In genomic region chr3:108174672-108175531, GRCm38 (mm10) we compare ENCODE assay signal across 8 mouse cellular contexts. TPM values are rescaled to one million over a fixed set of nuclear protein-coding genes. Genes with fewer than 3 reads are reported as not detected.
DNase-seq lines count a peak whose midpoint lies in the region; ATAC-seq and TF ChIP-seq lines count a peak whose summit lies in the region.

No protein-coding gene starts in this region.

- peak; percentile 94 for ATAC-seq in forebrain, postnatal 0 days
- peak; percentile 89 for ATAC-seq in hindbrain, embryonic 13.5 days (ENCODE audit: low FRiP score)
- ATAC-seq in granulocyte monocyte progenitor cell, adult 5-6 weeks (replicated peaks; ENCODE audit: poor library complexity, severe bottlenecking), result no peak

- peak overlapping the region; percentile 83 for H3K27ac ChIP-seq in forebrain, postnatal 0 days (ENCODE audit: low read depth, low read length)
- peak overlapping the region; percentile 90 for H3K27ac ChIP-seq in hindbrain, embryonic 13.5 days
- H3K27ac ChIP-seq in left cerebral cortex, adult 2 months, result peak overlapping the region; percentile 78
- H3K27ac ChIP-seq in olfactory bulb, adult 2 months (ENCODE audit: insufficient read depth, low read depth, low read length), result peak overlapping the region; percentile 93

- no peaks in the 10 kb centered on the region for H3K27me3 ChIP-seq in forebrain, postnatal 0 days (ENCODE audit: insufficient read depth, low read length)
- H3K27me3 ChIP-seq in hindbrain, embryonic 13.5 days, result no peaks in the 10 kb centered on the region

- H3K4me2 ChIP-seq in forebrain, postnatal 0 days (ENCODE audit: low read depth), result peak overlapping the region; percentile 42
- peak overlapping the region; percentile 32 for H3K4me2 ChIP-seq in hindbrain, embryonic 13.5 days

- DNase-seq in NIH3T3 (ENCODE audit: low read depth), result peak; percentile 76
- peak; percentile 58 for DNase-seq in adrenal gland, postnatal 25 days
- peak; percentile 91 for DNase-seq in forebrain, postnatal 0 days
- DNase-seq in left cerebral cortex, adult 2 months (ENCODE audit: extremely low spot score in 1 of 2, low spot score in 2 of 2), result peak; percentile 69 to 73
- no peak for DNase-seq in thymus, postnatal 10 days (ENCODE audit: low spot score in 2 of 2)

- peak overlapping the region; percentile 51 for H3K9ac ChIP-seq in forebrain, postnatal 0 days
- H3K9ac ChIP-seq in hindbrain, embryonic 13.5 days, result peak overlapping the region; percentile 56

- H3K9me3 ChIP-seq in forebrain, postnatal 0 days (ENCODE audit: low read length), result no peaks in the 10 kb centered on the region
- H3K9me3 ChIP-seq in hindbrain, embryonic 13.5 days, result no peaks in the 10 kb centered on the region

- no peaks in the 10 kb centered on the region for H3K36me3 ChIP-seq in forebrain, postnatal 0 days (ENCODE audit: insufficient read depth)
- no peaks in the 10 kb centered on the region for H3K36me3 ChIP-seq in hindbrain, embryonic 13.5 days

- H3K4me1 ChIP-seq in forebrain, postnatal 0 days (ENCODE audit: insufficient read depth), result peaks cover 8% of the 10 kb centered on the region; the same call in 1 of the 2 replicates
- peaks cover 22% of the 10 kb centered on the region for H3K4me1 ChIP-seq in hindbrain, embryonic 13.5 days (replicated peaks)
- H3K4me1 ChIP-seq in olfactory bulb, adult 2 months (ENCODE audit: control insufficient read depth, insufficient read depth, low read length), result peaks cover 26% of the 10 kb centered on the region

- 8% methylated on average over 14 of the region's 14 CpGs for WGBS in forebrain, postnatal 0 days
- WGBS in hindbrain, embryonic 13.5 days, result 18% methylated on average over 14 of the region's 14 CpGs
- WGBS in olfactory bulb, adult 2 months, result 7% methylated on average over 14 of the region's 14 CpGs

- 0 out of 2 replicates have a peak overlapping the region, but pooled peaks have one; percentile 11 for H3K4me3 ChIP-seq in forebrain, postnatal 0 days (ENCODE audit: low read depth, low read length)
- no peak overlapping the region for H3K4me3 ChIP-seq in hindbrain, embryonic 13.5 days
- no peak overlapping the region for H3K4me3 ChIP-seq in left cerebral cortex, adult 2 months
- 0 out of 2 replicates have a peak overlapping the region, but pooled peaks have one; percentile 9 for H3K4me3 ChIP-seq in olfactory bulb, adult 2 months (ENCODE audit: insufficient read depth, low read depth, low read length)

- no peak for TF ChIP-seq POLR2A in olfactory bulb, adult 2 months (IDR thresholded peaks at IDR 0.05; ENCODE audit: insufficient read depth, low read depth, low read length)

- TF ChIP-seq CTCF in forebrain, postnatal 0 days (IDR thresholded peaks at IDR 0.05; ENCODE audit: low read depth), result no peak
- no peak for TF ChIP-seq CTCF in left cerebral cortex, adult 2 months (IDR thresholded peaks at IDR 0.05)
- no peak for TF ChIP-seq CTCF in olfactory bulb, adult 2 months (IDR thresholded peaks at IDR 0.05; ENCODE audit: insufficient read depth, low read depth, low read length)

- intact Hi-C loops in left cerebral cortex, adult 2 months (cut with DNase I), result no loop called here

RNA-seq across cellular contexts. Expression of gene Amigo1, which starts 11.2 kb away (rescaled TPM):
- 21.0 and 24.7 TPM in 2 replicates for total RNA-seq in adrenal gland, postnatal 25 days (2021)
- 20.4 and 22.0 TPM in 2 replicates for total RNA-seq in forebrain, postnatal 0 days (2014; rRNA removed)
- polyA plus RNA-seq in forebrain, postnatal 0 days (2015; fragmentation: Nextera tagmentation; extraction: Ambion mirVana), result 9.4 and 12.1 TPM in 2 replicates
- polyA plus RNA-seq in hindbrain, embryonic 13.5 days (2015; fragmentation: Nextera tagmentation; extraction: Ambion mirVana), result 12.0 and 13.8 TPM in 2 replicates
- 10 to 100 TPM; 80.2 to 82.8 TPM for total RNA-seq in left cerebral cortex, adult 2 months (2021)
- 177 and 487 TPM in 2 replicates for polyA plus RNA-seq in olfactory bulb, adult 2 months (2012; ENCODE audit: insufficient read depth, insufficient read length, low replicate concordance, missing spikeins)
- total RNA-seq in granulocyte monocyte progenitor cell, adult 5-6 weeks (2014; fragmentation: Nextera tagmentation), result 1.9 and 4.4 TPM in 2 replicates
- 2.0 and 3.4 TPM in 2 replicates for total RNA-seq in granulocyte monocyte progenitor cell, adult 5-6 weeks (2017)

RNA-seq across cellular contexts. Expression of gene Gpr61, which starts 20.2 kb away (rescaled TPM):
- 0.49 TPM in 1 of 2 replicates, not detected in the other for total RNA-seq in adrenal gland, postnatal 25 days (2021)
- total RNA-seq in forebrain, postnatal 0 days (2014; rRNA removed), result 8.1 and 9.8 TPM in 2 replicates
- 3.2 and 5.3 TPM in 2 replicates for polyA plus RNA-seq in forebrain, postnatal 0 days (2015; fragmentation: Nextera tagmentation; extraction: Ambion mirVana)
- polyA plus RNA-seq in hindbrain, embryonic 13.5 days (2015; fragmentation: Nextera tagmentation; extraction: Ambion mirVana), result 3.0 and 3.5 TPM in 2 replicates
- total RNA-seq in left cerebral cortex, adult 2 months (2021), result 10 to 100 TPM; 17.0 to 19.0 TPM
- not detected in 2 replicates for polyA plus RNA-seq in olfactory bulb, adult 2 months (2012; ENCODE audit: insufficient read depth, insufficient read length, low replicate concordance, missing spikeins)
- not detected in 2 replicates for total RNA-seq in granulocyte monocyte progenitor cell, adult 5-6 weeks (2014; fragmentation: Nextera tagmentation)
- total RNA-seq in granulocyte monocyte progenitor cell, adult 5-6 weeks (2017), result not detected in 2 replicates

RNA-seq across cellular contexts. Expression of gene Cyb561d1, which starts 26.1 kb away (rescaled TPM):
- total RNA-seq in adrenal gland, postnatal 25 days (2021), result 8.7 and 12.1 TPM in 2 replicates
- total RNA-seq in forebrain, postnatal 0 days (2014; rRNA removed), result 4.1 and 5.4 TPM in 2 replicates
- 3.3 and 4.5 TPM in 2 replicates for polyA plus RNA-seq in forebrain, postnatal 0 days (2015; fragmentation: Nextera tagmentation; extraction: Ambion mirVana)
- polyA plus RNA-seq in hindbrain, embryonic 13.5 days (2015; fragmentation: Nextera tagmentation; extraction: Ambion mirVana), result 3.5 and 4.3 TPM in 2 replicates
- 10 to 100 TPM; 18.8 to 20.7 TPM for total RNA-seq in left cerebral cortex, adult 2 months (2021)
- polyA plus RNA-seq in olfactory bulb, adult 2 months (2012; ENCODE audit: insufficient read depth, insufficient read length, low replicate concordance, missing spikeins), result not detected in 2 replicates
- total RNA-seq in granulocyte monocyte progenitor cell, adult 5-6 weeks (2014; fragmentation: Nextera tagmentation), result 5.0 and 5.8 TPM in 2 replicates
- total RNA-seq in granulocyte monocyte progenitor cell, adult 5-6 weeks (2017), result 3.5 and 3.9 TPM in 2 replicates

RNA-seq across cellular contexts. Expression of gene Gnai3, which starts 29.0 kb away (rescaled TPM):
- 136 and 143 TPM in 2 replicates for total RNA-seq in adrenal gland, postnatal 25 days (2021)
- 109 and 120 TPM in 2 replicates for total RNA-seq in forebrain, postnatal 0 days (2014; rRNA removed)
- 104 and 118 TPM in 2 replicates for polyA plus RNA-seq in forebrain, postnatal 0 days (2015; fragmentation: Nextera tagmentation; extraction: Ambion mirVana)
- polyA plus RNA-seq in hindbrain, embryonic 13.5 days (2015; fragmentation: Nextera tagmentation; extraction: Ambion mirVana), result 146 and 148 TPM in 2 replicates
- 10 to 100 TPM; 26.9 to 28.6 TPM for total RNA-seq in left cerebral cortex, adult 2 months (2021)
- polyA plus RNA-seq in olfactory bulb, adult 2 months (2012; ENCODE audit: insufficient read depth, insufficient read length, low replicate concordance, missing spikeins), result not detected in 2 replicates
- 82.3 and 93.1 TPM in 2 replicates for total RNA-seq in granulocyte monocyte progenitor cell, adult 5-6 weeks (2014; fragmentation: Nextera tagmentation)
- 139 and 189 TPM in 2 replicates for total RNA-seq in granulocyte monocyte progenitor cell, adult 5-6 weeks (2017)

RNA-seq across cellular contexts. Expression of gene Atxn7l2, which starts 35.8 kb away (rescaled TPM):
- 12.8 and 15.1 TPM in 2 replicates for total RNA-seq in adrenal gland, postnatal 25 days (2021)
- 22.0 and 23.4 TPM in 2 replicates for total RNA-seq in forebrain, postnatal 0 days (2014; rRNA removed)
- 18.1 and 20.7 TPM in 2 replicates for polyA plus RNA-seq in forebrain, postnatal 0 days (2015; fragmentation: Nextera tagmentation; extraction: Ambion mirVana)
- 26.2 and 27.1 TPM in 2 replicates for polyA plus RNA-seq in hindbrain, embryonic 13.5 days (2015; fragmentation: Nextera tagmentation; extraction: Ambion mirVana)
- 10 to 100 TPM; 30.6 to 32.8 TPM for total RNA-seq in left cerebral cortex, adult 2 months (2021)
- not detected in 2 replicates for polyA plus RNA-seq in olfactory bulb, adult 2 months (2012; ENCODE audit: insufficient read depth, insufficient read length, low replicate concordance, missing spikeins)
- total RNA-seq in granulocyte monocyte progenitor cell, adult 5-6 weeks (2014; fragmentation: Nextera tagmentation), result 6.7 and 6.8 TPM in 2 replicates
- 1.1 and 1.5 TPM in 2 replicates for total RNA-seq in granulocyte monocyte progenitor cell, adult 5-6 weeks (2017)

Comparison
In these comparisons a context has a peak if more than half of its experiments do, and no peak if none do; other contexts are left out.
1. DNase-seq: peak in NIH3T3 (single experiment), adrenal gland, postnatal 25 days (single experiment), forebrain, postnatal 0 days (single experiment) and left cerebral cortex, adult 2 months (2 of 2); none in thymus, postnatal 10 days (0 of 2).
2. H3K4me3 ChIP-seq: peak in forebrain, postnatal 0 days (single experiment) and olfactory bulb, adult 2 months (single experiment); none in hindbrain, embryonic 13.5 days (single experiment) and left cerebral cortex, adult 2 months (single experiment).
3. Peak in every context shown above with its lines, with median percentiles within 50 percentile points of each other: H3K27ac ChIP-seq.